Mouse (Mus musculus) layer of hippocampus, adult 2 months (tissue): ENCODE data around the gene Get4. TPM values are rescaled to one million over a fixed set of nuclear protein-coding genes. Genes with fewer than 3 reads are reported as not detected.

ENCODE experiments used
- DNase-seq, 2 experiments: peaks; one replicate each; pipeline ENCODE4 v3.0.0; 2022; ENCODE audit warnings: low spot score in 2 of 2
- H3K27ac ChIP-seq: fragments of 200-600 bp; 2 replicates; pipeline ENCODE4 v1.8.1; 2022
- H3K4me3 ChIP-seq: fragments of 200-600 bp; 2 replicates; pipeline ENCODE4 v1.8.1; 2022; ENCODE audit warnings: mild to moderate bottlenecking
- CTCF ChIP-seq: fragments of 200-600 bp; conservative IDR thresholded peaks from 2 replicates; pipeline ENCODE4 v1.8.1; 2022; ENCODE audit warnings: antibody characterized with exemption, mild to moderate bottlenecking, moderate library complexity
- total RNA-seq, 2 experiments: library from RNA; stranded (reverse); gene quantifications; 2 replicates each; pipeline ENCODE4 v1.2.3; 2021

Gene Get4
- total RNA-seq, 2 experiments from 2014 or later, result 52.5 to 53.8 TPM

DNA sequence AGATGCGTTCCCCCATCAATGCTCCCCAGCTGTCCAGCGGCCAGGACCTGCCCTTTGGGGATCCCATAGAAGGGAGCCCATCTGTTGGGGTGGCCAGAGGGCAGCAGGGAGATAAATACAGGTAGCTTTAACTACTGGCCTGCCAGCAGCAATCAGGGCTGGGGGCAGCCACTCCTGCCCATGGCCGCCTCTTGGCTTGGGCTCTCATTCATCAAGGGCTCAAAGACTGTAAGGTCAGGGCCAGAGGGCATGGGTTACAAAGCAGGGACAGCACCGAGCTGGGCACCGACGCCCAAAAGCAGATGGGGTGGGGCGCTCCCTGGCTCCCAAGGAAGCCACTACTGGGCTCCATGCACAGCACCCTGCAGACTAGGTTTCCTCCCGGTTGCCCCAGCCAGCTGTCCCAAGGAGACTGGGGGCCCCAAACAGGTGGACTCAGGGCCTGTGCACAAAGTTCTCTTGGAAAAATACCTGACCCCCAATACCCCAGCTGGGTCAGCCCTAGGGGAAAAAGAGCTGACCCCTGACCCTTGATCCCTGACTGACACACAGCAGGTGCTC lies 19.9 kb downstream of the Get4 start:
- H3K27ac ChIP-seq, result peak overlapping the region; percentile 51
- no peak for TF ChIP-seq CTCF
- no peak overlapping the region for H3K4me3 ChIP-seq
- no peak for DNase-seq

- DNase-seq, result no peak
- no peak for TF ChIP-seq CTCF
- H3K4me3 ChIP-seq, result no peak overlapping the region
- peak overlapping the region; percentile 39; the same call in 1 of the 2 replicates for H3K27ac ChIP-seq
Measured at GRCm38 (mm10) chr5:139277287-139277686, 25.2 kb downstream of the Get4 start.

DNA sequence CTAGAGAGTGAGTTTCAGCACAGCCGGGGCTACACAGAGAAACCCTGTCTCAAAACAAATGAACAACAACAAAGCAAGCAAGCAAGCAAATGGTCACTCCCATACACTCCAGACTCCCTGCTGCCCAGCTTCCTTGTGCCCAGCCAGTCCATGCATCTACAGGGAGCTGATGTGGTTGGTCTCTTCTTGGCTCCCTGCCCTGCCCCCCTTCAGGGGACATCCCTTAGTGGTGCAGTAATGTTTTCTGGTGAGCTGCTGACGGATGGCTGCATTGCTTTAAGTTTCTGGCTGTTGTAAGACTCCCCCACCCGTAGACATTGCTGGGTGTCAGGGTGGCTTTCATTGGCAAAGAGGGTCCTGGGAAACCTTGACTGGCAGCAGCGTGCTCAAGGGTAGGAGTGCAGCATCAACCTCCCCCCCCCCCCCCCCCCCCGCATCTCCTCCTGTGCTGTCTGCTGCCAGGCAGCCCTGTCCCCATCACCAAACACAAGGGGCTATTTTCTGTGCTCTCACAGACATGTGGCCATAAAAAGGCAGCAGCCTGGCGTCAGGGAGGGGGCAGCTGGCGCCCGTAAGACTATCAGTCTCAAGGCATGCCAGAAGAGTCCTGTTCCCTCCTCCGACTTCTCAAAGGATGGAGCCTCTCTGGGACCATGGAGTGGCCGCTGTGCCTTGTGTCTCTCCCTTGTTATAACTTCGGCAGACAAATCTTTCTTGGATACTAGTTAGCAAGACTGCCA lies 29.4 kb downstream of the Get4 start:
- H3K27ac ChIP-seq, result peak overlapping the region; percentile 75
- no peak for TF ChIP-seq CTCF
- H3K4me3 ChIP-seq, result no peak overlapping the region
- no peak for DNase-seq

DNA sequence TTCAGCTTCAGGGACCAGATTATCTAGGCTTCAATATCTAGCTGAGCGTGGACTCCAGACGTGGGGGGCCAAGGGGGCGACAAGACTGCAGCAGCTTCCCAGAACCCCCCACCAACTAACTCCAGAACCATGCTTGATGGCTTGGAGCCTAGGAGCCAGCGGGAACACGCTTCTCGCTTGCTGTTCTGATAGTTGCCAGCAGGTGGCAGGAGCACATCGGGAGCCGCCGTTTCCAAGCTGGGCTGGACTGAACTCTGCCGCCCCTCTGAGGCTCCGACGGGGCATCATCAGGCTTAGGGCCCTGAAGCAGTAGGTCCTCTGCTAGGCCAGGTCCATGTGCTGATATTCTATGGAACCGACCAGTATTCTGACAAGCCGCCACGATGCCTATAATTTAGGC lies 30.1 kb downstream of the Get4 start:
- H3K27ac ChIP-seq, result peak overlapping the region; percentile 75
- peak; percentile 99 for TF ChIP-seq CTCF
- DNase-seq, result peak; percentile 80 to 93
- no peak overlapping the region for H3K4me3 ChIP-seq

- Histone ChIP-seq H3K4me3 (no peak overlapping the region), H3K27ac (peak overlapping the region; percentile 84)
- DNase-seq, result no peak
- peak; percentile 22 for TF ChIP-seq CTCF
Measured at GRCm38 (mm10) chr5:139283460-139284180, 31.5 kb downstream of the Get4 start.

GRCm38 (mm10) chr5:139285383-139286067 lies 33.4 kb downstream of the Get4 start:
- DNase-seq, result no peak
- peak overlapping the region; percentile 84 for H3K27ac ChIP-seq
- TF ChIP-seq CTCF, result no peak

DNA sequence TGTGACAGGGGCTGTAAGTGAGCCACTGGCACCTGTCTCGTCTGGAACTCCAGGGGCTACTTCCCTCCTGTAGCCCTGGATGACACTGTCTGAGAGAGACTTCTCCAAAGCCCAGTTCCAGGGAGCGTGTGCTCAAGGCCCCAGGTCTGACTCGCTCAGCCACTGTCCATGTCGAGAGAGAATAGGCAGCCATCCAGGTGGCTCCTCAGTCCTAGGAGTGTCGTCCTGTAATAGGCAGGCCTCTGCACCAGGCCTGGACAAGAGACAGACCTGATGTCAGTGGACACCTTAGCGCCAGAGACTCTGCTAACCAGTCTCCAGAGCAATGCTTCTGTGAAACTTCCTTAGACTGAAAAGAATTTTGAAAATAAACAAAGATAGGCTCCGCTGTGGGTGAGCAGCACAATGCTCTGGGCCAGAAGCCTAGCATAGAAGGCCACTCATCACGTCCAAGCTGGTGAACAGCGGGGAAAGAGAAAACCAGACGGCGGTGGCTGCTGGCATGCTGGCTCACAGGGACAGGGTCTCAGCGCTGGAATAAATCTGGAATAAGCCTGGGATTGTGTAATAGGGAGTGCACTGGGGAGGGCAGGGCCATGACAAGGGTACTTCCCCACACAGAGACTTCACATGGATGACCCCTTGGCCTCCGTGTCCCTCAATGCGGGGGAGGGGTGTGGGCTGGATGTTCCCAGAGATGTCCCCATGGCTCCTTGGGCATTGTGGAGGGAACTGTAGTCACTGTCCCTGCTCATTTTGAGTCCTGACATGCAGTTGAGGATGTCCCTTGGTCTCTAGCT lies 34.2 kb downstream of the Get4 start:
- H3K4me3 ChIP-seq, result no peak overlapping the region
- TF ChIP-seq CTCF, result no peak
- H3K27ac ChIP-seq, result peak overlapping the region; percentile 84
- no peak for DNase-seq

More at GRCm38 (mm10) chr5:139285383-139286067, 33.4 kb downstream of the Get4 start:
- no peak overlapping the region for H3K4me3 ChIP-seq

- H3K27ac ChIP-seq, result peak overlapping the region; percentile 84
Measured at GRCm38 (mm10) chr5:139287099-139287498, 35.0 kb downstream of the Get4 start.

DNA sequence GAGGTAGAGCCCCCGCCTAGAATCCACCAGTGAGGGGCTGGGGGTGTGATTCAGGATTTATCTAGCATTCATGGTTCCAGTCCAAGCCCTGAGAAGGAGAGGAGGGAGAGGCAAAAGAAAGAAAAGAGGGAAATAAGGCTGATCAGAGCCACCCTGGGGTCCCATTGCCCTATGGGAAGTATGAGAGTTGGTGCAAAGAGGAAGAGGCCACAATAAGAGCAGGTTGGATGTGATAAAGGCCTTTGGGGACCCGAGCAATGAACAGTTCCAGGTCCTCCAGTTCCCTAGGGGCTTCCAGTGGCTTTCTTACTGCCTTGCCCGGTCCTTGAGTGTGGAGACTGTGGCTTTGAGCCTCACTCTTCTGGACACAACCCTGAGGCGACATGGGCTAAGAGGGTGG lies 35.7 kb downstream of the Get4 start:
- no peak for DNase-seq
- TF ChIP-seq CTCF, result no peak
- no peak overlapping the region for H3K4me3 ChIP-seq
- peak overlapping the region; percentile 8; the same call in 1 of the 2 replicates for H3K27ac ChIP-seq

More at GRCm38 (mm10) chr5:139287099-139287498, 35.0 kb downstream of the Get4 start:
- DNase-seq, result no peak
- H3K4me3 ChIP-seq, result no peak overlapping the region
- no peak for TF ChIP-seq CTCF

GRCm38 (mm10) chr5:139288591-139288990 lies 36.5 kb downstream of the Get4 start:
- DNase-seq, result no peak
- Histone ChIP-seq H3K4me3 (no peak overlapping the region), H3K27ac (peak overlapping the region; percentile 8; the same call in 1 of the 2 replicates)
- TF ChIP-seq CTCF, result no peak

- no peak for DNase-seq
- TF ChIP-seq CTCF, result no peak
- no peak overlapping the region for H3K4me3 ChIP-seq
- no peak overlapping the region for H3K27ac ChIP-seq
Measured at GRCm38 (mm10) chr5:139290467-139291259, 38.5 kb downstream of the Get4 start.
